ENCODE assay signal across 22 mouse cellular contexts in the genomic region with DNA sequence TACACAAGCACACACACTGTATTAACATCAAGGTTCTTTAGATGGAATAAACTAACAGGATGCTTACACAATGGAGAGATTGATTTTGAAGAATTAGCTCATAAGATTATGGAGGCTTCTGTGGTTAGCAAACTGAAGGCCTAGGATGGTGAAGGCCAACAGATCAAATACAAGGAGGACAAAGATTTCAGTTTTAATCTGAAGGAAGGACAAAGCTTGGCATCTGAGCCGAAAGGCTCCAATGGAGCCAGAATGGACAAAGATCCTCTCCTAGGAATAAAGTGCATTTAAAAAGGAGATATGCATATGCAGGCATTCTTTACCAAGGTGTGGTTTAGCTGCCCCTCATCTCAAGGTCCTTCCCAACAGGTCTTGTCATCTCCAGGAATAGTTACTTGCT. TPM values are rescaled to one million over a fixed set of nuclear protein-coding genes. Genes with fewer than 3 reads are reported as not detected.
"Had no signal": no experiment of that assay in that cellular context is flagged by ENCODE, and none has a peak within 500 bp of the region (broad histone marks: within the 10 kb centered on the region; RNA-seq: fewer than 3 reads in every experiment).

No protein-coding gene starts in this region.

- H3K9ac ChIP-seq: liver, embryonic 15.5 days; lung, embryonic 15.5 days; midbrain, embryonic 15.5 days; neural tube, embryonic 12.5 days; neural tube, embryonic 15.5 days had no signal

- ATAC-seq: liver, embryonic 12.5 days; midbrain, embryonic 15.5 days had no signal

- H3K9me3 ChIP-seq: liver, embryonic 12.5 days; liver, embryonic 15.5 days; lung, embryonic 15.5 days; megakaryocyte, embryonic 14.5 days; midbrain, embryonic 10.5 days; midbrain, embryonic 15.5 days; neural tube, embryonic 12.5 days; neural tube, embryonic 15.5 days had no signal

- H3K27ac ChIP-seq: kidney, postnatal 0 days; left cerebral cortex, adult 2 months; liver, embryonic 12.5 days; lung, embryonic 15.5 days; midbrain, embryonic 10.5 days; midbrain, embryonic 15.5 days; neural tube, embryonic 12.5 days; neural tube, embryonic 15.5 days; stomach, postnatal 0 days had no signal

- DNase-seq: kidney, postnatal 25 days; layer of hippocampus, postnatal 36 days; lung, adult 18-20 months; lung, postnatal 10 days; lung, postnatal 36 days; right cerebral cortex, adult 18-20 months; right cerebral cortex, postnatal 14 days; right cerebral cortex, postnatal 4 days; thymus, adult 2 months; thymus, postnatal 14 days; thymus, postnatal 4 days had no signal

- H3K4me3 ChIP-seq: left cerebral cortex, adult 2 months; lung, embryonic 15.5 days; midbrain, embryonic 15.5 days; neural tube, embryonic 12.5 days; neural tube, embryonic 15.5 days had no signal

- H3K27me3 ChIP-seq: liver, embryonic 12.5 days; lung, embryonic 15.5 days; midbrain, embryonic 15.5 days; neural tube, embryonic 12.5 days; neural tube, embryonic 15.5 days had no signal

- H3K36me3 ChIP-seq: lung, embryonic 15.5 days; midbrain, embryonic 15.5 days; neural tube, embryonic 12.5 days had no signal

- H3K4me2 ChIP-seq: lung, embryonic 15.5 days; midbrain, embryonic 15.5 days; neural tube, embryonic 12.5 days; neural tube, embryonic 15.5 days had no signal

RNA-seq across cellular contexts. Expression of gene Fsd2, which starts 3.1 kb away (rescaled TPM):
- polyA plus RNA-seq: midbrain, embryonic 10.5 days had no signal
